Mouse (Mus musculus): Measurements from ENCODE around the gene Cryzl1. TPM values are rescaled to one million over a fixed set of nuclear protein-coding genes. Genes with fewer than 3 reads are reported as not detected.
A peak's percentile ranks its signal among the peaks of the same experiment; 100 is the strongest.

Gene Cryzl1
- polyA plus RNA-seq (2015; fragmentation: Nextera tagmentation; extraction: Ambion mirVana): 71.9 and 75.4 TPM in 2 replicates

GRCm38 (mm10) chr16:91728123-91729065 is at the start of gene Cryzl1:
Gene Cryzl1 (minus strand): TSS chr16:91728975.
- H3K4me2 ChIP-seq (replicated peaks): peak within 1 kb of the TSS; percentile 83
- no peaks in the 10 kb centered on the region for H3K9me3 ChIP-seq
- 1% methylated on average over 46 of the region's 46 CpGs for WGBS
- no peaks in the 10 kb centered on the region for H3K27me3 ChIP-seq
- peak within 1 kb of the TSS; percentile 90 for H3K27ac ChIP-seq
- 0 out of 2 replicates have a peak, but pooled peaks cover 6% of the 10 kb centered on the region for H3K36me3 ChIP-seq
- peaks cover 37% of the 10 kb centered on the region for H3K4me1 ChIP-seq
- peak within 1 kb of the TSS; percentile 94 for H3K9ac ChIP-seq
- peak within 1 kb of the TSS; percentile 91 for H3K4me3 ChIP-seq
- peak; percentile 96 for ATAC-seq (ENCODE audit: low FRiP score, low read depth)

GRCm38 (mm10) chr16:91772586-91772985 is 43.8 kb upstream of the Cryzl1 start:
- H3K4me2 ChIP-seq (replicated peaks): no peak overlapping the region
- H3K36me3 ChIP-seq: no peaks in the 10 kb centered on the region
- no peaks in the 10 kb centered on the region for H3K27me3 ChIP-seq
- no peaks in the 10 kb centered on the region for H3K9me3 ChIP-seq
- no peak overlapping the region for H3K4me3 ChIP-seq
- H3K27ac ChIP-seq: no peak overlapping the region
- ATAC-seq (ENCODE audit: low FRiP score, low read depth): no peak
- WGBS: 84% methylated on average over 7 of the region's 7 CpGs
- no peak overlapping the region for H3K9ac ChIP-seq
- H3K4me1 ChIP-seq: 0 out of 2 replicates have a peak, but pooled peaks cover 8% of the 10 kb centered on the region

DNA sequence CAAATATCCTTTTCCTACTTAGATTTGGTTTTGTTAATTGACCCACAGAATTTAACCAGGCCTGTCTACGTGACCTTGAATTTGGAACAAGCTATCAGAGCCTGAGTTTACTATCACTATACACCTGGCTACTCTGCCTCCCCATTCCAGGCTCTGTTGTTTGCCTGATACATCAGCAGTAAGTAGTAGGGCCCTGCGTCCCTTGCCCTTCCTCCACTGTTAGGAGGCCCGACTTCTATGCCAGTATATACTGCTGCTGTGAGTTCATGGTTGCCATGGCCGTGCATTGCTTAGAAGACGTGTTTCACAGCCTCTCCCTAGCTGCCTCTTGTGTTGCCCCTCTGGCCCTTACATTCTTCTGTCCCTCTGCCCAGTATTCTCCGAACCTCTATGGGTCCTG is 42.6 kb upstream of the Cryzl1 start:
- H3K9me3 ChIP-seq: no peaks in the 10 kb centered on the region
- H3K27me3 ChIP-seq: no peaks in the 10 kb centered on the region
- ATAC-seq (ENCODE audit: low FRiP score, low read depth): no peak
- no peak overlapping the region for H3K4me3 ChIP-seq
- no peak overlapping the region for H3K27ac ChIP-seq
- H3K4me1 ChIP-seq: peaks cover 20% of the 10 kb centered on the region
- H3K9ac ChIP-seq: no peak overlapping the region
- no peaks in the 10 kb centered on the region for H3K36me3 ChIP-seq
- H3K4me2 ChIP-seq (replicated peaks): no peak overlapping the region
- WGBS: 87% methylated on average over 6 of the region's 6 CpGs

- WGBS: 71% methylated on average over 5 of the region's 5 CpGs
- Histone ChIP-seq H3K4me3 (no peak overlapping the region), H3K9ac (no peak overlapping the region), H3K4me2 (replicated peaks) (no peak overlapping the region), H3K4me1 (peaks cover 22% of the 10 kb centered on the region), H3K27me3 (no peaks in the 10 kb centered on the region), H3K9me3 (no peaks in the 10 kb centered on the region), H3K36me3 (no peaks in the 10 kb centered on the region), H3K27ac (no peak overlapping the region)
- ATAC-seq (ENCODE audit: low FRiP score, low read depth): no peak
Measured at GRCm38 (mm10) chr16:91770662-91771061, 41.9 kb upstream of the Cryzl1 start.

- Histone ChIP-seq H3K4me2 (replicated peaks) (no peak overlapping the region), H3K9ac (no peak overlapping the region), H3K27ac (no peak overlapping the region), H3K9me3 (no peaks in the 10 kb centered on the region), H3K36me3 (no peaks in the 10 kb centered on the region), H3K27me3 (no peaks in the 10 kb centered on the region), H3K4me3 (no peak overlapping the region), H3K4me1 (peaks cover 22% of the 10 kb centered on the region)
- WGBS: 84% methylated on average over 5 of the region's 5 CpGs
- no peak for ATAC-seq (ENCODE audit: low FRiP score, low read depth)
Measured at GRCm38 (mm10) chr16:91769911-91770310, 41.1 kb upstream of the Cryzl1 start.

DNA sequence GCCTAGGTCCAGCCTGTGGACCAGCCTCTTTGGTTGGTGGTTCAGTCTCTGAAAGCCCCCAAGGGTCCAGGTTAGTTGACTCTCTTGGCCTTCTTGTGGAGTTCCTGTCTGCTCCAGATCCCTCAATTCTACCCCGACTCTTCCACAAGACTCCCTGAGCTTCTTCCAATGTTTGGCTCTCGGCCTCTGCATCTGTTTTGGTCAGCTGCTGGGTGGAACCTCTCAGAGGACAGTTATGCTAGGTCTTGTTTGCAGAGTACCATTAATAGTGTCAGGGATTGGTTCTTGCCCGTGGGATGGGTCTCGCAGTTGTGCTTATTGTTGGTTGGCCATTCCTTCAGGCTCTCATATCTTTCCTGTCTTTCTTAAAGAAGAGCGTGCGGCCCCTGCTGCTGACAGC is 39.8 kb upstream of the Cryzl1 start:
- 94% methylated on average over 6 of the region's 6 CpGs for WGBS
- no peaks in the 10 kb centered on the region for H3K36me3 ChIP-seq
- no peak for ATAC-seq (ENCODE audit: low FRiP score, low read depth)
- no peak overlapping the region for H3K4me3 ChIP-seq
- peaks cover 24% of the 10 kb centered on the region for H3K4me1 ChIP-seq
- no peak overlapping the region for H3K27ac ChIP-seq
- H3K9ac ChIP-seq: no peak overlapping the region
- no peaks in the 10 kb centered on the region for H3K9me3 ChIP-seq
- no peaks in the 10 kb centered on the region for H3K27me3 ChIP-seq
- H3K4me2 ChIP-seq (replicated peaks): no peak overlapping the region

GRCm38 (mm10) chr16:91767165-91767701 is 38.5 kb upstream of the Cryzl1 start:
- 91% methylated on average over 11 of the region's 11 CpGs for WGBS
- Histone ChIP-seq H3K4me1 (peaks cover 22% of the 10 kb centered on the region), H3K27ac (no peak overlapping the region), H3K9ac (no peak overlapping the region), H3K4me2 (replicated peaks) (no peak overlapping the region), H3K4me3 (no peak overlapping the region), H3K27me3 (no peaks in the 10 kb centered on the region), H3K36me3 (no peaks in the 10 kb centered on the region), H3K9me3 (no peaks in the 10 kb centered on the region)
- ATAC-seq (ENCODE audit: low FRiP score, low read depth): no peak

GRCm38 (mm10) chr16:91765816-91766210 is 37.0 kb upstream of the Cryzl1 start:
- H3K4me3 ChIP-seq: no peak overlapping the region
- H3K9ac ChIP-seq: no peak overlapping the region
- no peaks in the 10 kb centered on the region for H3K9me3 ChIP-seq
- H3K36me3 ChIP-seq: 0 out of 2 replicates have a peak, but pooled peaks cover under 1% of the 10 kb centered on the region
- H3K27me3 ChIP-seq: no peaks in the 10 kb centered on the region
- no peak overlapping the region for H3K4me2 ChIP-seq (replicated peaks)
- no peak for ATAC-seq (ENCODE audit: low FRiP score, low read depth)
- WGBS: 81% methylated on average over 15 of the region's 15 CpGs
- H3K27ac ChIP-seq: no peak overlapping the region
- peaks cover 22% of the 10 kb centered on the region for H3K4me1 ChIP-seq

DNA sequence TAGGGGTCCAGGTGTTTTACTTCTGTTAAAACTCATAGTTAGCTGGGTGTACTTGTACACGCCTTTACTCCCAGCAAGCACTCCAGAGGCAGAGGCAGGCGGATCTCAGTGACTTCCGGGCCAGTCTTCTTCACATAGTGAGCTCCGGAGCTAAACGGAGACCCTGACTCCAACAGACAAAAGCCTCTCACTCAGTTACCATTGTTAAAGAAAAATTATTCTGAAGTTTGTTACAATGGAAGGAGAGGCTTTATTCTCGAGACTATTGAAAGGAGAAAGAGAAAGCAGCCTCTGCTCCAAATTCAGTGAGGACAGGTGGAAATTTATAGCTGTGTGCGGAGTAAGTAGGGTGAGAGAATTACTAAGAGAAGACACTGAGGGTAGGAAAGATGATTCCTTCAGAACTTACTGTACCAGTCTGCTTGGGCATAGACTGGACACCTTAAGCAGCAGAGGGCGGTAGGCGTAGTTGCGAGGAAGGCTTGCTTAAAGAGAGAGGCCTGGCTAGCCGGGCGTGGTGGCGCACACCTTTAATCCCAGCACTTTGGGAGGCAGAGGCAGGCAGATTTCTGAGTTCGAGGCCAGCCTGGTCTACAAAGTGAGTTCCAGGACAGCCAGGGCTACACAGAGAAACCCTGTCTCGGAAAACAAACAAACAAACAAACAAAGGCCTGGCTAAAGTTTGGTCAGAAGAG is 36.5 kb upstream of the Cryzl1 start:
- Histone ChIP-seq H3K9ac (no peak overlapping the region), H3K4me2 (replicated peaks) (no peak overlapping the region), H3K4me1 (peaks cover 17% of the 10 kb centered on the region), H3K27me3 (no peaks in the 10 kb centered on the region), H3K9me3 (no peaks in the 10 kb centered on the region), H3K36me3 (peaks cover 6% of the 10 kb centered on the region; the same call in 1 of the 2 replicates), H3K27ac (no peak overlapping the region), H3K4me3 (no peak overlapping the region)
- no peak for ATAC-seq (ENCODE audit: low FRiP score, low read depth)
- 91% methylated on average over 15 of the region's 15 CpGs for WGBS

GRCm38 (mm10) chr16:91764414-91764813 is 35.6 kb upstream of the Cryzl1 start:
- H3K9me3 ChIP-seq: no peaks in the 10 kb centered on the region
- peaks cover 17% of the 10 kb centered on the region for H3K4me1 ChIP-seq
- no peak for ATAC-seq (ENCODE audit: low FRiP score, low read depth)
- H3K36me3 ChIP-seq: peaks cover 8% of the 10 kb centered on the region; the same call in 1 of the 2 replicates
- 85% methylated on average over 6 of the region's 6 CpGs for WGBS
- H3K9ac ChIP-seq: no peak overlapping the region
- H3K4me2 ChIP-seq (replicated peaks): no peak overlapping the region
- no peaks in the 10 kb centered on the region for H3K27me3 ChIP-seq
- no peak overlapping the region for H3K4me3 ChIP-seq
- no peak overlapping the region for H3K27ac ChIP-seq

GRCm38 (mm10) chr16:91763975-91764374 is 35.2 kb upstream of the Cryzl1 start:
- no peak for ATAC-seq (ENCODE audit: low FRiP score, low read depth)
- Histone ChIP-seq H3K4me2 (replicated peaks) (no peak overlapping the region), H3K27me3 (no peaks in the 10 kb centered on the region), H3K36me3 (peaks cover 8% of the 10 kb centered on the region; the same call in 1 of the 2 replicates), H3K4me1 (peaks cover 17% of the 10 kb centered on the region), H3K9me3 (no peaks in the 10 kb centered on the region), H3K9ac (no peak overlapping the region), H3K27ac (no peak overlapping the region), H3K4me3 (no peak overlapping the region)
- WGBS: 65% methylated on average over 6 of the region's 6 CpGs

GRCm38 (mm10) chr16:91762476-91762875 is 33.7 kb upstream of the Cryzl1 start:
- 75% methylated on average over 7 of the region's 7 CpGs for WGBS
- H3K4me2 ChIP-seq (replicated peaks): no peak overlapping the region
- no peak for ATAC-seq (ENCODE audit: low FRiP score, low read depth)
- H3K4me1 ChIP-seq: peaks cover 15% of the 10 kb centered on the region
- H3K9ac ChIP-seq: no peak overlapping the region
- no peak overlapping the region for H3K27ac ChIP-seq
- H3K36me3 ChIP-seq: peaks cover 8% of the 10 kb centered on the region; the same call in 1 of the 2 replicates
- H3K27me3 ChIP-seq: no peaks in the 10 kb centered on the region
- no peak overlapping the region for H3K4me3 ChIP-seq
- H3K9me3 ChIP-seq: no peaks in the 10 kb centered on the region
